Mouse (Mus musculus) ovary, adult 18-20 months (tissue): ENCODE data around the gene Aldh1a1.
A peak's percentile ranks its signal among the peaks of the same experiment; 100 is the strongest.
"Not testable (repeated sequence)": the region's sequence is repeated elsewhere in the genome, so short reads cannot be mapped to it uniquely, and the experiment has no call there.

Experiments
- DNase-seq: peaks from one replicate; pipeline ENCODE4 v3.0.0; 2022; ENCODE audit warnings: low spot score, mixed read lengths

The Aldh1a1 gene

DNA sequence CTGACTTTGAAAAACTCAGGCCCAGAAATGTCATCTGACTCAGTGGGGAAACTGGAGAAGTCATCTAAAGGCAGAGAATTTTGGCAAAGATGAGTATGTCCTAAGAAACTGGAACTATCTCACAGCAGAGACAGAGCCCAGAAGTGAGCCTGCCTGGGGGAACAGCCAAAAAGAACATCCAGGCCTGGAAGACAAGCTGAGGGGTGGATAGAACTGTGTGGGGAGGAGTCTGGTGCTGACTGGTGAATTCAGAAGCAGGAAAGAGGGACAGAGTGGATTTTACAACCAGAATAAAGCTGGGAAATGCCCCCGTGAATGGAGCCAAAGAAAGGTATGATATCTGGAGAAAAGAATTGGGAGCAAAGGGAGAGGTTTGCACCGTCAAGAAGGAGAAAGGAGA is at the start of gene Aldh1a1:
TSS of gene Aldh1a1 (plus strand) at position 225 of the 400 bp plus-strand sequence.
- DNase-seq, result no peak

DNA sequence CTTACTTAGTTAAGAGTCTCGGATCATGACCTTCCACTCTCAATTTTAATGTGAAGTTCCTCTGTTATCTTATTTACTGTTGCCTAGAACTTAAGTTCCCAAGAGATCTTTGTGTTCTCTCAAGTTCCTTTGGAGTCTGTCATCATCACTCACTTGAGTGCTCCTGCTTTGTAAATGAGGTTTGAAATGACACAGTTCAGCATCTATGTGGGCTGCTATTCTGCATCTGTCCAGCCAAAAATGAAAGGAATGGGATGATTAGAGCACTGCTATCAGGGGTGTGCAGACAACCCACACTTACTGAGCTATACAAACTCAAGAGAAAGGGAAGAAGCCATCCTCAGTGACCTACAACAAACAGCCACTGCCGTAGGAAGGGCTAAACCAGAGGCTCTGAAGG is 44.7 kb upstream of the Aldh1a1 start:
- DNase-seq, result no peak

DNA sequence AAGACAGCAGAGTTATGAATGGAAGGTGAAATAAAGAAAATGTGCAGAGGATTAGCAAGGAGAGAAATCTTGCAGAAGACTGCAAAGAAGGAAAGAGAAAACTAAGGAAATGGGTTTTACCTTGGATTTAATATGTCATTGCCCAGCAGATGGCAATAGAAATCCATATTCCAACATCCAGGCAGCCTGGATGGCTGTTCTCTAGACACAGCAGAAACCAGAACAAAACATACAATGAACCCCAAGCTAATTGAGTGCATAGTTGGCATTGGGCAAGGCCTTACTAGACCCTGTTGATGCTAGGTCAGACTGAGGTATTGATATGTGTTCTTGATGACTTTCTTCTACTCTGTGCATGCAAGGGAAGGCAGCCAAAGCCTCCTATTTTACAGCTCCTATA is 43.0 kb upstream of the Aldh1a1 start:
- DNase-seq, result no peak

DNA sequence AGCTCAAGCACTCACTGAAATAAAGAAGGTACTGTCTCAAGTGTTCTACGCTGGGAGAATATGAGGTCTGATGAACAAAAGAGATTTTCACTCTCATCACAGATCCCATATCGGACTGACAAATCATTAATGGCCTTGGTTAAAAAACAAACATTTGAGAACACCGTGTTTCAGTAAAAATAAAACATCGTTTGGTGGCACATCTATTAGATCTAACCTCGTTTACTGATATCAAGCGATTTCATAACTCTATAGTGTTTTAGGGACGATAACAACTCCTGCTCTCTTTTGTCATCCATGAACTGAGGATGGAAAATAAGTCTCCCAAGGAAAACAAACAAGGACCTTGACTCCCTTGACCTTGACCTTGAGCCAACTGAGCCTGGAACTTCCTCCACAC is 41.5 kb upstream of the Aldh1a1 start:
- DNase-seq, result no peak

DNA sequence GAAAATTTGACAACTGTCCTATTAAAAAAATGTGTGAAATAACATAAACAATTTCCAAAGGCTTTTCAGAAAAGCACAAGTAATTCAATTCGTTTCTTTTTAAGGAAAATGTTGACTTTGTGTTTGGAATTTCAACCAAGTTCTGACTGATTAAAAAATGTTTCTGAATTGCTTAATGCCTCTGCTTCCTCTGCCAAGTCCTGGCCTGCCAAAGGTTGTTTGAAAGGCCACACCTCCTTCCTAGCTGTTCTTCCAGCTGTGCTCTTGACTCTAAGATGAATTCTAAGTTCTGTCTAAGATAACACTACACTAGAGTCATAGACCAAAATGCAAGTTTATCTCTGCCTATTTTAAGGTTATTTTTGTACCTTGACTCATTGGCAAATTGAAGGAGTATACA is 8.0 kb upstream of the Aldh1a1 start:
- peak; percentile 23 for DNase-seq

DNA sequence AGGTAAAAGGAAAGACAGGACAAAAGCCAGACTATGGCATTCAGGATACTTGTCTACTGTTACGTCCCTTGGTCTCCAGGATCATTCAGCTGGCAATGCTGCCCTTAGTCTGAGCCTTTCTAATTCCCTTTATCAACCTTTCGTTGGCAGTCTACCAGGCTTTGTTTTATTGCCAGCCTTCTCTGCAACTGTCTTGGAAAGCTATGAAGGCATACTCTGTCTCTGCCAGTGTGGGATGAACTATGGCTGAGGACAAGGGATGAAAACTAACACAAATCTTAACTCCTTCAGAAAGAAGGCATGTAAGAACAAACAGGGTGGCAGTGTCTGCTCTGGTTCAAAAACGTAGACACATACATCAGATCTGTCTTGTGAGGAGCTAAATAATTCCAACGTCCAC is 565 bp upstream of the Aldh1a1 start:
- peak; percentile 47 for DNase-seq

DNA sequence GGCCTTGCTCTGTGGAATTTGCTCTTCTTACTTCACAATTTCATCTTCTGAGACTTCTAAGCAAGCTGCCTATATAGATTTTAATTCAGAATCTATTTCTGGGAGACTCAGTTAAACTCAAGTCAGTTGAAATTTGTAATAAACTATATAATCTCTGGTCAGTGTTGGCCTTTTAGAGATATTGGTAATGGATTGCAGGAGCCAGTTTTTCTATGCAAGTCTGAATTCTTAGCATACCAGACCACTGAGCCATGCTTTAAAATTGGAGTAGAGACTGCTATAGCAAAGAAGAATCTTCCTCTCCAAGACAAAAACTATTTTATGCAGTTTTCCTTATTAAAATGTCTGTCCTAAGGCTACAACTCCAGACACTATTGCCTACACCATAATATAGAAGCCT is 4.0 kb downstream of the Aldh1a1 start:
- no peak for DNase-seq

DNA sequence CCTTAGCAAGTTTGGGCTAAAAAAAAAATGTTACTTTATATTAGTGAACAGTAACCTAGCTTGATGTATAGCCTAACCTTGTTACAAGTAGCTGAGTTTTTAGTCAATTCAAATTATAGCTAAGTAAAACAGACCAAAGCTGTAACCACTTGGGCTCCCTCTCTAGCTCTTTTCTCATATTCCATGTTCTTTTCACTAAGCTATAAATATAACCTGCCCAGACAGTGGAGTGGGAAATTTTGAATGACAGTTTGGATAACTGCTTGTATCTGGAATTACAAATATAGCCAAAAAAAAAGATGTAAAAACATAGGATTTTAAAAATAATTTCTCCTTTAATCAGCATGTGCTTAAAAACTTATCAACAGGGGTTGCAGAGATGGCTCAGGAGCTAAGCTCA is 12.8 kb downstream of the Aldh1a1 start:
- DNase-seq, result no peak

DNA sequence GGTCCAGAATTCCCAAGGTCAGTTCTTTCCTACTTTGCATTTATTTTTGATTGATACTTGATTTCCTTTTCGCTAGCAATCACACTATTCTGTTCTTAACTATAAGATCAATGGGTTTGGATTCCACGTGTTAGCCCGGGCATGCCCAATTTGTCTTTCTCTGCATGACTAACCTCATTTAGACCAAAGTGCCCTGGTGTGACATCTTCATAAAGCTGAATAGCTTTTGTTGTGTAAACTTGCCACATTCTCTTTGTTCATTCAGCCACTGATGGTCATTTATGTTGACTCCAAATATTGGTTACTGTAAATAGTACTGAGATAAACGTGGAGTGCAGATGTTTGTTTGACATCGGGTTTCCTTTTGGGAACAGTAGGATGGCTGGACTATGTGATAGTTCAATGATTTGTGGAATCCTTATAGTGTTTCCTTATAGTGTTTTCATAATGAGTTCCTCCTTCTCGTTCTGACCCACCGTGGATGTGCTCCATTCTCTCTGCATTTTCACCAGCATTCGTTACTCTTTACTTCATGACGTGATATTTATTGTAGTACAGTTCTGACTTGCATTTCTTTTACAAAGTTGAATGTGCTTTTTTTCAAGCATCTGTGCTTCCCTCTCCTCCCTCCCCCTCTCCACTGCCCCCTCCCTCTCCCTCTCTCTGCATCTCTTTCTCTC is 14.6 kb downstream of the Aldh1a1 start:
- no peak for DNase-seq

DNA sequence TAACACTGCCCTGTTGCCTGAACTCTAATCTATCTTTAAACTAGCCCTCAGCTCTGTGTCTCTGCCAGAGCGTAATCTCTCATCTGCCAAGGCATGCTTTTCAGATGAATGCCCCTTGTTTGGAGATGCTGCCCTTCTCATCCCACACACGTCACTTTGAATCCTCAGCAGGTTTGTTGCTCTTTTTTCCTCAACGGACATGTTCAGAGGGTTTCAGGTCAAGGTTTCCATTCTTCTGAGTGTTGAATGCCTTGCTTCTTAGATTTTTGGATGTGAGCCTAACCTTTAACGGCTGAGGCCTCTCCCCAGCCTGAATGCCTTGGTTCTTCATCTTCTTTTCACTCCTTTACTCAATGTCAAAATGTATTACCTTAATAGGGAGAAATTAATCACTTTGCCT is 16.1 kb downstream of the Aldh1a1 start:
- DNase-seq, result no peak

DNA sequence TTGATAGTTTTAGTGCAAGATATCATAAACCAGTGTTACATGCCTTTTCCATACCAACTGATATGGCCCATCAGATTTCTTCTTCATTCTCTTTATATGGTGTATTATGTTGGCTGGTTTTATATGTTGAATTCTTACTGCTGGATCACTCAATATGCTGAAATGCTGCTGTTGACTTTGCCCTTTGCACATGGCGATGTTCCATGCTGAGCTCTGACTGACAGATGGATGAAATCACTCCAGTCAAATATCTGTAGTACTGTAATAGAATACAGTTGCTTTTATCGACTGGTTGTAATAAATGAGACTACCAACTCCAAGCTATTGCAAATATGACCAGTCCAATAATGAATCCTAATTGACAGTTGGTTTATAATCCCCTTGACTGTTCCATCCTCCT is 19.5 kb downstream of the Aldh1a1 start:
- no peak for DNase-seq

DNA sequence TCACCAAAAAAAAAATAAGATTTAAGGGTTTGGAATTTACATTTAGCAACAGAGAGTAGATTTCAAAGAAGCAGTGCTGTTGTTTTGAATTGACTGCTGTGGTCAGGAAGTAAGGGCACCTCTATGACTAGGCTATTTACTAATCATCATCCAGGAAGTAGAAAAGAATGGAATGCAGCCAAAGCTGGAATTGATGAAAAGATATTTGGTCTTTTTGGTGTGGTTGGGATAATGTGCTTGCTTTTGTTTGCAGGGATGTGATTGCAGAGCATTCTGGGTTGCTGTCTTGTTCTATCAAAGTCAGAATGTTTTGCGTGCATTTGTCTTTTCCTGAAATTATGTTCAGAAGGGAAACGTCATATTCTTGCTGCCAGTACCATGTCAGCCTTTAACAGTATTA is 20.7 kb downstream of the Aldh1a1 start:
- DNase-seq, result no peak

DNA sequence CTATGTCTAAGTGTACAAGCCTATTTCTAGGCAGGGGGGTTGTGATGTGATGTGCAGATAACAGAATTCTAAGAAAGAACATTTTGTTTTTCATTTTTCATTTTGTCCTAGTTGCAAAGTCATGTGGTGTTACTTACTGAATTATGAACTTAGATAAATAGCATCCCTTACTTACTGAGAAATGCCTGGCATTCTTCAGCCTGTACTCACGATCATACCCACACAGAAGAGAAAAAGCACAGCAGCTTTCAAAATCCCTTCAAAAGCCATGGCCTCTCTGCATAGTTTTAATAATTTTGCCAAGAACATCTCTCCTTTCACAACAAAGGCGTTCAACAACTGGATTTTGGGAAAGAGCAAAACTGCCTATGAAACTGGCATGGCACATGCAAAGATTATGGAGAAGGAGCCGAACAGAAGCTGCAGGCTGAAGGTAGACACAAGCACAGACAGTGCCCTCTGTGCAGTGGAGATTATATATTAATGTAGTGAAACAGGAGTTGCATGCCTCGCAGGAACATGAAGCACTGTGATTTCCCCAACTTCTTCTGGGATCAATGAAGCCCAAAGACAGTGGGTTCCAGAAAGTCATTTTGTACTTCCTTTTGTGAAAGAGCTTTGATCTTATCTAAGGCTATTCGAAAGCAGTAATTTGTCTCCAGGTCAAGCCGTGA is 21.3 kb downstream of the Aldh1a1 start:
- no peak for DNase-seq

DNA sequence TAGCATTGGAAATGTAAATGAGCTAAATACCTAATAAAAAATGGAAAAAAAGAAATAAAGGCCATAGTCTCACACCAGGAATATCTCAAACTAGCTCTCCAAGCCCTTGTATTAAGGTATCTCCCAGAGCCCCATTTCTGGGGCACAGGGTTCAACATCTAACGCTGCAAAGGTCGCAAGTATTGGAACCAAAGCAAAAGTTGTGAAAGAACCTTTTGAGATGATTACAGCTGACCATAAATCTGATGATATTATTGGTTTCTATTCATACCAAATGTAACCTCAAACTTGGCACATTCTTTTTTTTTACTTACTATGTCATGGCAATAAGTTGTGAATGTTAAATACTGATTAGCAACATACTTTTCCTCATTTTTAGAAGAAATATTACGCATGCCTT is 24.0 kb downstream of the Aldh1a1 start:
- DNase-seq, result no peak

DNA sequence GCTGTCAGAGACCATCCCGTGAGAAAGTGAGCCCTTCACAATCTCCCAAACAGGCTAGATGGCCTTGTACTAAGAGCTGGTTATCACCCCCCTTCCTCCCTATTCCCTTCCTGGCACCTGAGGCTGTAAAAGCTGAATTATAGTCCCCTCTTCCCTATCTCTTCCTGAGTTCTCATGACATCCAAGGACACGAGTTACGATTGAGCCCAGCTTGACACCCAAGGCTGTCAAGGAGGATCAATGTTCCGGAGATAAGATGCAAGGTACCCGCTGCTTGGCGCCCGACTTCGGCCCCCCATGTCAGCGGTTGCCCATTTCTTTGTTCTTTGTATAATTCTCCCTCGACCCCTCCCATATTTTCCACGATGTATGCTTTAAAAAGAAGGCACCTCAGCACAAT is 36.6 kb downstream of the Aldh1a1 start:
- not testable (repeated sequence) for DNase-seq

DNA sequence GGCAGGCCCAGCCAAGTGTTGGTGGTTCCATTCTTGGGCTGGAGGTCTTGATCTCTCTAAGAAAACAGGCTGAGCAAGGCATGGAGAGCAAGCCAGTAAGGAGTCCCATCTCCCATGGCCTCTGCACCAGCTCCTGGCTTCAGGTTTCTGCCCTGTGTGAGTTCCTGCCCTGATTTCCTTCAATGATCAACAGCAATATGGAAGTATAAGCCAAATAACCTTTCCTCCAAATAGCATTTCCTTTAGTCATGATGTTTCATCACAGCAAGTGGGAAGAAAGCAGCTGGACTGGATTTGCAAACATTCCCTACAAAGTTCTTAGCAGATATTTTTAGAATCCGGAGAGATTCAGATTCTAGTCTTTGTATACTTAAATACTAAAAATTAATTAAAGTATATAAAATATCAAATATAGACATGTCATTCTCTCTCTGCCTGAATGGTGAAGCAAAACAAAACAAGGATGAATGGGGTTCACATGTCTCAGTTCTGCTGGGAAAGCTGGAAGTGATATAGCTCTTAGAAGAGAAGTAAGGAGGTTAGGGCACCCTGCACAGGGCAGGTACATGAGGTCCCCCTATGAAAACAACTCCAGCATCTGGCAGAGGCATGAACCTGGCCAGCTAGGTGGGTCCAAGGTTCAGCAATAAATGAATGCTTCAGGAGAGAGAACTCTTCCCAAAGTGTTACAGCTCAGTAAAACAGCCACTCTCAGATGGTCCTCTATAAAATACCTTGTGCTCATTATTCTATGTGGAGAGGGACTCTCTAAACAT is 37.6 kb downstream of the Aldh1a1 start:
- no peak for DNase-seq

DNA sequence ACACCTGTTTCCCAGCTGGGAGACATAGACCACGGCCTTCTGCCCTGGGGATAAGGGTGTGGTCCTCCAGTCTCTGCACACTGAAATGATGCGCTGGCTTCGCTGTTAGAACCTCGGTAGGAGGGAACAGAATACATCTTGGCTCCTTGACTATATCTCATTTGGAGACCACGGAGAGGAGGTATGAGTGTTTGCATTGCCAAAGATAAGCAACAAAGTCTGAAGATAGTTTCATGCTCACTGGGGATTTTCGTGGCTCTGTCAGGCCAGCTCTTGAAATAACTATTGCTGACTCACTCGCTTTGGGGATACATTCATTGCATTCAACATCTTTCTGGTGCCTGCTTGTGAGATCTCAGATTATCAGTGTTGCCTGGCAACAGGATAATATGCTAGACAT is 44.0 kb downstream of the Aldh1a1 start:
- DNase-seq, result no peak

DNA sequence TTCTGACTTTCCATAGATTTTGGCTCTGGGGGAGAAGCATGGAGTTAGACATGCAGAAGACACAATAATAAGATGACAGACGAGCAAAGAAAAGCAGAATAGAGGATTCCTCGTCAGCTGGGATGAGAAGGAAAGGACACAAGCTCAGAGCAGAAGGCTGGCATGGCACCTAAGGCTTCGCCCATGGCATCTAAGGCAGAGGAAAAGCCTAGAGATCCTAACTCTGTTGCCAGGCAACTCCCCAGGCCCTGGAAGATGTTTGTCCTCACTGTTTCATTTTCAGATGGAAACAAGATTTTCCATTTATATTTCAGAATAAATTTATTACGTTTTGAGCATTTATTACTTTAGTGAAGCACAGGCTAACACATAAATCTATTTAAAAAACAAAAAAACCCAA is 48.5 kb downstream of the Aldh1a1 start:
- DNase-seq, result no peak

DNA sequence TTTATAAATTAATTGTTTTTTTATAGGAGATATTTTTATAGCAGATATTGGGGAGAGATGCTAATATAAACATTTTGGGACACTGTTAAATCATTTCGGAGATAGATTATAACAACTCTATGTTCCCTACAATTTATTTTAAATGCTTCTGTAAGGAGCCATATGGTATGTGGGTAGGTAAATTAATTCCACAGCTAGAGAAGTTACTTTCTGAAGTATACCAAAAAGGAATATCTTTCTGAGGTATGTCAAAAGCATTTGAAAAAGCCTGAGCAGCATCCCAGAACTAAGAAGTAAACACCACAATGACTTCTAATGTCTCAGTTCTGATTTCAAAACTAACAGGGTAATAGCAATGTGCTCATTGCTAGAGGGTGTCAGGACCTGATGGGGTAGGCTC is 49.4 kb downstream of the Aldh1a1 start:
- no peak for DNase-seq

DNA sequence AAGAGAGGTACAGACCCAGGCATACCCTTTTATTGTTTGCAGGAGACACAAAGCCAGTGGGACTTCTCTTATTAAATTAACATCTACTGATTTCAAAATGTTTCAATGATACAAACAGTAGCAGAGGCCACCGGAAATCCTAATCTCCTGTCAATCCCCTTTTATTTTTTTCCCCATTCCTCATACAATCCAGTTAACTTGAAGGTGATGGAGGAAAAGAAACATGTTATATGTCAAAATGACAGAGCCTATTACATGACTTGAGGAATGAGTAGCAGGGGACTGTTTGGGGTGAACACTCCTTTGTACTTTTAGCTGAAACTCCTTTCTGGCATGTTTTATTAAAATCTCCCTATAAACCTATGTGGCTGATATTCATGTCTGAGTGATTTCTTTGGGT is 51.3 kb downstream of the Aldh1a1 start:
- no peak for DNase-seq

DNA sequence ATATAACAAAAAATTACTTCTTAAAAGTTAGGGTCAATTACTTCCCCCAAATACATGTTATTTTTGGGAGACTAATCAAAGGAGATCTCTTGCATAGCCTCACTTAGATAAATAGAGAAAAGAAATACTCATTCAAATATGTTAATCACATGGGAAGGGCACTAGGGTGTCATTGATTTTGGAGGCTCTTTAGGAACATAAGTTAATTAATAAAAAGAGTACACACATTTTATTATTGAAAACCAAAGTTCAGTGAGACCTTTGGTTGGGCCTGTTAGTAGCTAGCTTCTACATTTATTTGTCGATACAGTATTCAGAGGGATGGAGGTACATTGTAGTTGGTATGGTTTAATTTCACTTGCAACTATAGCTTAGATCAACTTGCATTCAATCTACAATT is 52.4 kb downstream of the Aldh1a1 start:
- DNase-seq, result no peak

DNA sequence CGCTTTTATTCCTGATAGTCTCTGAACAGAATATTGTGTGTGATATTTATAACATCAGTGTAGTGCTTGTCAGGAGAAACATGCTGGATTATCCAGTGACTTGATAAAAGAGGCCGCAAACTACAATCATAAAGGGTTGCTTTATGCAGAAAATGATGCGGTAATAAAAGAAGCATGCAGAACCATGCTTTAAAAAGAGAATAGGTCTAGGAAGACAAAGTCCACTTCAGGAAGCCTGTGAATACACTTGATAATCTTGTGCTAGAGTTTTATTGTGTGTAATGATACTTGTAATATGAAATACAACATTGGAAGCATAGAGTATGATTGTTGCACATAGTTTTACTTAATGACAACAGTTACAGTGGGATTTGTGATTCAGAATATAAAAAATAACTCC is 54.5 kb downstream of the Aldh1a1 start:
- no peak for DNase-seq

DNA sequence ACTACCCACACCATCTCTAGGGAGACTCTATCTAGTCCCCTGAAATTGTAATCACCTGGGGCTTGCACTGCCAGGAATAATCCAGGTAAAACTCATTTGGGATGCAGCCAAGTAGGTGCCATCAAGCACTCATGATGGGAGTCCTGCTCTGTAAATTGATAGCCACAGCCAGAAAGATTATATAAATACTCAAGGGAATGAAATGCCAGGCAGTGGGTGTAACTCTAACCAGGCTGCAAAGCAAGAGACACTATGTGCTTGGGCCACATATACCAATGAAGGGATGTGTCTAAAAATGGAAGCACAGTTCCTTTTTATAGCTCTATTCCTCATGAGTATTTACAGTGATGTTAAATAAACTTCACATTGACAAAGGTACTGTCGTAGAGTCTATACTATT is 56.9 kb downstream of the Aldh1a1 start:
- no peak for DNase-seq
